Mouse (Mus musculus) splenic B cell, adult 2 months (primary cell): ENCODE measurements at regions not wholly inside any gene's neighbourhood (a gene's known extent, or its start where the extent isn't known, plus 50 kb on each side); places are given as distances from the start of the nearest gene placed in this dataset.

Experiments
- DNase-seq: peaks from one replicate; pipeline ENCODE4 v3.0.0-alpha.2; 2011; ENCODE audit warnings: low read depth, low spot score
- H3K27me3 ChIP-seq: 2 replicates; pipeline ENCODE4 v1.6.1; 2012; ENCODE audit warnings: mild to moderate bottlenecking, low read length, moderate library complexity, mixed read lengths; ENCODE audit not compliant: control insufficient read depth, poor library complexity, insufficient read depth, severe bottlenecking
- H3K36me3 ChIP-seq: 2 replicates; pipeline ENCODE4 v1.6.1; 2012; ENCODE audit warnings: mild to moderate bottlenecking, low read length, moderate library complexity, mixed read lengths; ENCODE audit not compliant: control insufficient read depth, poor library complexity, insufficient read depth, severe bottlenecking

GRCm38 (mm10) chr13:35383000-35383623, 276.5 kb upstream of the Cdyl start:
- Histone ChIP-seq H3K36me3 (no peaks in the 10 kb centered on the region), H3K27me3 (no peaks in the 10 kb centered on the region)
- DNase-seq: no peak

GRCm38 (mm10) chr13:35383624-35384018, 276.0 kb upstream of the Cdyl start:
- DNase-seq: no peak
- no peaks in the 10 kb centered on the region for H3K27me3 ChIP-seq

GRCm38 (mm10) chr13:35388380-35388779, 271.3 kb upstream of the Cdyl start:
- H3K36me3 ChIP-seq: no peaks in the 10 kb centered on the region
- no peak for DNase-seq
- no peaks in the 10 kb centered on the region for H3K27me3 ChIP-seq

More at GRCm38 (mm10) chr13:35383624-35384018, 276.0 kb upstream of the Cdyl start:
- H3K36me3 ChIP-seq: no peaks in the 10 kb centered on the region

GRCm38 (mm10) chr13:35389781-35390525, 269.7 kb upstream of the Cdyl start:
- H3K27me3 ChIP-seq: no peaks in the 10 kb centered on the region
- DNase-seq: no peak
- H3K36me3 ChIP-seq: no peaks in the 10 kb centered on the region

- Histone ChIP-seq H3K36me3 (no peaks in the 10 kb centered on the region), H3K27me3 (no peaks in the 10 kb centered on the region)
- DNase-seq: no peak
Measured at GRCm38 (mm10) chr13:35390526-35390880, 269.1 kb upstream of the Cdyl start.

GRCm38 (mm10) chr13:35392167-35392566, 267.5 kb upstream of the Cdyl start:
- no peak for DNase-seq
- Histone ChIP-seq H3K36me3 (no peaks in the 10 kb centered on the region), H3K27me3 (no peaks in the 10 kb centered on the region)

- no peaks in the 10 kb centered on the region for H3K36me3 ChIP-seq
- no peak for DNase-seq
- no peaks in the 10 kb centered on the region for H3K27me3 ChIP-seq
Measured at GRCm38 (mm10) chr13:35395192-35395591, 264.4 kb upstream of the Cdyl start.

- H3K27me3 ChIP-seq: no peaks in the 10 kb centered on the region
- DNase-seq: no peak
- no peaks in the 10 kb centered on the region for H3K36me3 ChIP-seq
Measured at GRCm38 (mm10) chr13:35395630-35396029, 264.0 kb upstream of the Cdyl start.

GRCm38 (mm10) chr13:35397166-35397565, 262.5 kb upstream of the Cdyl start:
- no peak for DNase-seq
- Histone ChIP-seq H3K27me3 (no peaks in the 10 kb centered on the region), H3K36me3 (no peaks in the 10 kb centered on the region)

- Histone ChIP-seq H3K27me3 (no peaks in the 10 kb centered on the region), H3K36me3 (no peaks in the 10 kb centered on the region)
- no peak for DNase-seq
Measured at GRCm38 (mm10) chr13:35398192-35398591, 261.4 kb upstream of the Cdyl start.

GRCm38 (mm10) chr13:35402856-35403255, 256.8 kb upstream of the Cdyl start:
- no peak for DNase-seq
- H3K36me3 ChIP-seq: no peaks in the 10 kb centered on the region
- no peaks in the 10 kb centered on the region for H3K27me3 ChIP-seq

GRCm38 (mm10) chr13:35404428-35404827, 255.2 kb upstream of the Cdyl start:
- no peaks in the 10 kb centered on the region for H3K27me3 ChIP-seq
- H3K36me3 ChIP-seq: no peaks in the 10 kb centered on the region
- no peak for DNase-seq

- no peaks in the 10 kb centered on the region for H3K36me3 ChIP-seq
- no peaks in the 10 kb centered on the region for H3K27me3 ChIP-seq
- DNase-seq: no peak
Measured at GRCm38 (mm10) chr13:35405384-35405783, 254.2 kb upstream of the Cdyl start.

GRCm38 (mm10) chr13:35417500-35417899, 242.1 kb upstream of the Cdyl start:
- DNase-seq: no peak
- Histone ChIP-seq H3K36me3 (no peaks in the 10 kb centered on the region), H3K27me3 (no peaks in the 10 kb centered on the region)

GRCm38 (mm10) chr13:35420076-35420475, 239.6 kb upstream of the Cdyl start:
- H3K36me3 ChIP-seq: no peaks in the 10 kb centered on the region

More at GRCm38 (mm10) chr13:35420076-35420475, 239.6 kb upstream of the Cdyl start:
- DNase-seq: no peak
- no peaks in the 10 kb centered on the region; the same call in 1 of the 2 replicates for H3K27me3 ChIP-seq
